Mouse (Mus musculus): Measurements from ENCODE around the gene Stxbp4. TPM values are rescaled to one million over a fixed set of nuclear protein-coding genes. Genes with fewer than 3 reads are reported as not detected.

The Stxbp4 gene
- total RNA-seq, 1 experiment from 2014 or later, result 12.9 TPM

DNA sequence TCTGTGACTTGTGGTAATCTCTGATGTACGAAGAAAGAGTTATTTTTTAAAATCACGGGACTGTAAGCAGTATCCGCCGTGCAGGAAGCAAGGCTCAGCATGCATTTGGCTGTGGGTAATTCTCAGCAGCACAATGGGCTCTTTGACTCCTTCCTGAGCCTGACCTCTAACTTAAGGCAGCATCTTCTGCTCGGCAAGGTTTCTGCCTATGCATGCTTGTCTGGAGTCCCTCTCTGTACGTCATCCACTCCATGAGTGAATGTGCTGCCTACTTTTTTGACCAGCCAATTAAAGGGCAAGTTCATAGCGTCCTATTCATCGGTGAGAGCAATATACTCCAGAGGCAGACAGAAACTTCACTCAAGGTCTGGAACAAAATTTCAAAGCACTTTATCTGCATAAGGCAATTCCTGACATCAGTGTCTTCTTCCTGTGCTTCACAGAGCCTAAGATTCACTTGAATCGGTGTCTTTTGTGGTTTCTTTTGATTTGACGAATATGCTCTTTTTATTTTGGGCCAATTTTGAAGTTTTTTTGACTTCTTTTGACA, 173.8 kb downstream of the Stxbp4 start:
- DNase-seq, result no peak

DNA sequence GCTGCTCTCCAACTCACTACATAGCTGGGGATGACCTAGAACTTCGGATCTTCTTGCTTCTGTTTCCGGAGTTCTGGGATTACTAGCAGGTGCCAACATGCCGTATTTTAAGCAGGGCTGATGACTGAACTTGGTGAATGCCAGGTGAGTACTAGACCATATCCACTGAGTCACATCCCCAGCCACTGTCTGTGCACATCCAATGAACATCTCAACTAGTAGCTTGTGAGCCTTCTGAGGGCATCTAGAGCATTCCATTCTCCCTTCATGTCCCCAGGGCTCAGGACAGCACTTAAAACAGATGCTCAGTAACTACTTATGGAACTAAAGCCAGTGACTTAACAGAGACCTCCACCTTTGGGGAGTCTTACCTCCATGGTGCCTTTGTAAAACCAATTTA, 177.4 kb downstream of the Stxbp4 start:
- no peak for DNase-seq

DNA sequence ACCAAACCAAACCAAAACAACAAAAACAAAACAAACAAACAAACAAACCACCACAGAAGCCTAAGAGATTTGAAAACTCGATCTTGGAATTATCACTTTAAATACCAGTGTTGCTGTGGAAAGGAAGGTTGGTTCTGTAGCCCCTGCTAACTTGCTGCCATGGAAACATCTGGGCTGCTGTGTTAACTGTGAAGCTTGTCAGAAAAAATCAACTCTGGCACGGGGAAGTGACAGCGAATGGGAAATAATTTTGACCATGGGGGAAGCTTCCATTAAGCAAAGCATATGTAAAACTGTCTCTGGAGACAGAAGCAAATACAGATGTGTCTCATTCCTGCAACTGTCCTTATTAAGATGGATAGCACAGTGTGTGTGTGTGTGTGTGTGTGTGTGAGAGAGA, 185.8 kb downstream of the Stxbp4 start:
- DNase-seq, result no peak

DNA sequence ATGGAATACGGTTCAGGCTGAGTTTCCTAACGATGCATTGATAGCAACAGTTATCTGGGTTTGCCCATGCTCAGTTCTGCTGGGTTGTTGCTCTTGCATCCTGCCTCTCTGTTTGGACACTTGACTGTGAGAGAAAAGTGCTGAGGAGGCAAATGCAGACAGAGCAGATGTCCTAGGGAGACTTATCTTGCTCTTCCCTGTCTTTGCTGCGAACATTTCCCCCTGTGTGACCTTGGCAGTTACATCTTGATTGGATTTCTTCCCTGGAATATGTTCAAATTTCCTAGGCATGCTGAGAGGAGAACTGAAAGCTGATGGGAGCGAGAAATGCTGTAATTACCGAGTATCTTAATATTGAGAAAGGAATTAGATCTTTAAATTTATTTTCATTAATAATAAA, 186.4 kb downstream of the Stxbp4 start:
- no peak for DNase-seq

DNA sequence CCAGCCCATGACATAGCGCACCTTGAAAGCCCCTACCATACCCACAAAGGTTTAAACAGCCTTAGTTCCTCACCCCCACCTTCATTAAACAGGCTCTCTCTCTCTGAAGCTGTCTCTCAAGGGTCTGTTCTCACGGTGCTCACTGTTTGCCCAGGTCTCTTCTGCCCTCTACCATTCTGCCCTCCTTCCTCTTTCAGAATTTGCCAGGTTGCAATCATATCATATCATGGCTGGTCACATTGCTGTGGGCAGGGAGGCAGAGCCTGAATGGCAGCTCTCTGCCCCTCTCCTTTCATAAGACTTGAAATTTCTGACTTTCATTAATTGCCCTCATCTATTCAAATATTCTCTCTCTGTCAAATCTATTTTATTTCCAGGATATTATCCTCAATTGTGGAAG, 195.4 kb downstream of the Stxbp4 start:
- DNase-seq, result no peak

DNA sequence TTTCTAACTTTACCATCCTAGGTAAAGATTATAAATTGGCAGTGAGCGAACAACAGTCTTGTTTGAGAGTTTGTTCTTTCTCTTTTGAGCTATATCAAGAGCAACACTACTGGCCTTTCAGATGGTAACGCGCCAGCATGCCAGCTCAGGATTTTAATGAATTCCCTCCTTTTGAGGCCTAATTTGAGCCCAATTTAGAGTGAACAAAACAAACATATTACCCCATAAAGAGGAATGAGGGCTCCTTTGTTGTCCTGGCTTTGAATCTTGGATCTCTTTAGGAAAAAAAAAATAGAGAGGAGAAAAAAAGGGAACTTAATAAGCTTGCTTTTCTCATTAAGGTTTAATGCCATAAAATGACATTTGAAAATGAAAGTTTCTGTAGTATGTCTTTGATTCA, 197.0 kb downstream of the Stxbp4 start:
- no peak for DNase-seq

- no peak for DNase-seq
These were observed 199.1 kb downstream of the Stxbp4 start for GRCm38 (mm10) chr11:90438768-90439167.

Other genes with a start within 250 kb of the Stxbp4 start
- 17.9 and 22.8 TPM in 2 replicates for gene Hlf, start 247.2 kb downstream of the Stxbp4 start, total RNA-seq (2021)
- gene Cox11, start 89 bp upstream of the Stxbp4 start, total RNA-seq (2021), result 21.4 and 25.7 TPM in 2 replicates
- gene Tom1l1, start 50.3 kb upstream of the Stxbp4 start, total RNA-seq (2021), result 71.5 and 72.6 TPM in 2 replicates